Mouse (Mus musculus): ENCODE measurements around the gene Heatr9. TPM values are rescaled to one million over a fixed set of nuclear protein-coding genes. Genes with fewer than 3 reads are reported as not detected.

Heatr9 gene
- total and polyA plus RNA-seq, 2 experiments, result not detected

GRCm38 (mm10) chr11:83495571-83495970, 26.4 kb downstream of the Heatr9 start:
- TF ChIP-seq POLR2A (IDR thresholded peaks at IDR 0.05; ENCODE audit: extremely low read depth, insufficient read depth, low read length) (no peak), CTCF (IDR thresholded peaks at IDR 0.05; ENCODE audit: low read depth, low read length) (no peak)
- H3K27ac ChIP-seq (replicated peaks; ENCODE audit: insufficient read depth, low read depth, low read length), result no peak overlapping the region
- no peaks in the 10 kb centered on the region for H3K27me3 ChIP-seq (ENCODE audit: control insufficient read depth, insufficient read depth, low read length)
- H3K4me3 ChIP-seq (ENCODE audit: insufficient read depth, low read depth, low read length), result no peak overlapping the region
- no peak overlapping the region for H3K9ac ChIP-seq (ENCODE audit: low read depth, low read length)
- no peaks in the 10 kb centered on the region for H3K79me2 ChIP-seq (ENCODE audit: control insufficient read depth, insufficient read depth, low read length)
- WGBS, result 82% methylated on average over 2 of the region's 2 CpGs
- peaks cover 30% of the 10 kb centered on the region for H3K36me3 ChIP-seq (ENCODE audit: control insufficient read depth, insufficient read depth, low read length)
- no peaks in the 10 kb centered on the region for H3K4me1 ChIP-seq (ENCODE audit: control insufficient read depth, insufficient read depth, low read length)
- no peak for DNase-seq (ENCODE audit: extremely low read depth, low read depth, low spot score)

DNA sequence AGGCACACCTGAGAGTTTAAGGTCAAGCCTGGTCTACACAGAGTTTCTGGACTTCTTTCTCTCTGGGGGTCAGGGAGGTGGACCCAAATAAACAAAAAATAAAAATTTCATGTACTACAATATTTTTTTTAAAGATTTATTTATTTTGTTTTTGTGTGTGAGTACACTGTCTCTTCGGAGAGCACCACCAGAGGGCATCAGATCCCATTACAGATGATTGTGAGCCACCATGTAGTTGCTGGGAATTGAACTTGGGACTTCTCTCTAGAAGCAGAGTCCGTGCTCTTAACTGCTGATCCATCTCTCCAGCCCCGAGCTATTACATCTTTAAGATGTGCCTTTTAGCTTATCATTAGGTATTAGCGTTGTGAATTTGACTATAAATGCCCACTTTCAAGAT, 30.5 kb downstream of the Heatr9 start:
- no peak overlapping the region for H3K4me3 ChIP-seq (ENCODE audit: insufficient read depth, low read depth, low read length)
- H3K36me3 ChIP-seq (ENCODE audit: control insufficient read depth, insufficient read depth, low read length), result peaks cover 27% of the 10 kb centered on the region
- no peak overlapping the region for H3K9ac ChIP-seq (ENCODE audit: low read depth, low read length)
- WGBS, result 78% methylated on average over 4 of the region's 4 CpGs
- H3K4me1 ChIP-seq (ENCODE audit: control insufficient read depth, insufficient read depth, low read length), result no peaks in the 10 kb centered on the region
- H3K27me3 ChIP-seq (ENCODE audit: control insufficient read depth, insufficient read depth, low read length), result no peaks in the 10 kb centered on the region
- TF ChIP-seq POLR2A (IDR thresholded peaks at IDR 0.05; ENCODE audit: extremely low read depth, insufficient read depth, low read length), result no peak
- no peak for TF ChIP-seq CTCF (IDR thresholded peaks at IDR 0.05; ENCODE audit: low read depth, low read length)
- H3K79me2 ChIP-seq (ENCODE audit: control insufficient read depth, insufficient read depth, low read length), result no peaks in the 10 kb centered on the region
- H3K27ac ChIP-seq (replicated peaks; ENCODE audit: insufficient read depth, low read depth, low read length), result no peak overlapping the region
- DNase-seq (ENCODE audit: extremely low read depth, low read depth, low spot score), result no peak

DNA sequence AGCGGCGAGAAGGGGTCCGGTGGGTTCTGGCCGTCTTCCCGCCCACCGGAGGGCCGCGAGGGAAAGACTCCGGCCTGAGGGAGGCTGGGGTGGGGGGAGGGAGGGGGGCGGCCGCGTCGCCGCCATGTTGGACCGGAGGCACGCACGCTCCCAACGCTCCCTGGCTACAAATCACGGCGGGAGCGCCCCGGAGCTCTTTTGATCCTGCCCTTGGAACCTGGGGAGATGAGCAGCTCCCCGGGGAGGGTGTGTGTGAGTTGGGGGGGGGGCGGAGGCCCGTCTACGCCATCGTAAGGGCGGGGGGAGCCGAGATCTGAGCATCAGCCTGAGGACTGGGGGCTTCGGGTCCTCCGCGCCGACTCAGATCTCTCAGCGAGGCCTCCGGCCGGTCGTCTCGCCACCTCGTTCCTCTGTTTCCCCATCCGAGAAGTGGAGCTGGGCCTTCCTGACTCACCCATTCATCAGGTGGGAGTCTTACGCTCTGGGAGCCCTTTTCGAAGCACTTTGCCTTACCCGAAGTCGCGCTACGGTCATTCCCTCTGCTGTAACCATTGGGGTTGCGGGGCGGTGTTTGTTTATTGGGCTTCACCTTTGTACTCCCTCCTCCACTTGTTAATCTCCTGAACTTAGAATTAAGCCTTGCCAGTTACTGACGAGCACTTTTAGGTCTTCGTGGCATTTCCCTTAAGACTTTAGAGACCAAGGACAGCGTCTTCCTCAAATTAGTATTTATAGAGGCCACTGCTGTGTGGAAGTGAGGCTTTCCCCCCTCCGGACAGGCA, 48.5 kb downstream of the Heatr9 start:
- peaks cover 15% of the 10 kb centered on the region; the same call in 1 of the 2 replicates for H3K4me1 ChIP-seq (ENCODE audit: control insufficient read depth, insufficient read depth, low read length)
- peak overlapping the region; percentile 97 for H3K27ac ChIP-seq (replicated peaks; ENCODE audit: insufficient read depth, low read depth, low read length)

GRCm38 (mm10) chr11:83472324-83473234, 49.4 kb downstream of the Heatr9 start, which contains the start of gene Taf15:
Gene Taf15, plus strand, starts transcription at chr11:83473086.
- peak; percentile 96 for DNase-seq (ENCODE audit: extremely low read depth, low read depth, low spot score)
- Histone ChIP-seq H3K27me3 (ENCODE audit: control insufficient read depth, insufficient read depth, low read length) (no peaks in the 10 kb centered on the region), H3K79me2 (ENCODE audit: control insufficient read depth, insufficient read depth, low read length) (peaks cover 4% of the 10 kb centered on the region; the same call in 1 of the 2 replicates), H3K4me1 (ENCODE audit: control insufficient read depth, insufficient read depth, low read length) (peaks cover 15% of the 10 kb centered on the region; the same call in 1 of the 2 replicates), H3K4me3 (ENCODE audit: insufficient read depth, low read depth, low read length) (peak within 1 kb of the TSS; percentile 97), H3K27ac (replicated peaks; ENCODE audit: insufficient read depth, low read depth, low read length) (peak within 1 kb of the TSS; percentile 97), H3K9ac (ENCODE audit: low read depth, low read length) (peak within 1 kb of the TSS; percentile 86), H3K36me3 (ENCODE audit: control insufficient read depth, insufficient read depth, low read length) (peaks cover 7% of the 10 kb centered on the region; the same call in 1 of the 2 replicates)
- 1% methylated on average over 66 of the region's 66 CpGs for WGBS
- TF ChIP-seq CTCF (IDR thresholded peaks at IDR 0.05; ENCODE audit: low read depth, low read length) (peak; percentile 72), POLR2A (IDR thresholded peaks at IDR 0.05; ENCODE audit: extremely low read depth, insufficient read depth, low read length) (peak; percentile 90)

More for the DNA sequence above, 48.5 kb downstream of the Heatr9 start:
- peaks cover 7% of the 10 kb centered on the region; the same call in 1 of the 2 replicates for H3K79me2 ChIP-seq (ENCODE audit: control insufficient read depth, insufficient read depth, low read length)
- WGBS, result under 1% methylated on average over 52 of the region's 52 CpGs
- H3K27me3 ChIP-seq (ENCODE audit: control insufficient read depth, insufficient read depth, low read length), result no peaks in the 10 kb centered on the region
- H3K4me3 ChIP-seq (ENCODE audit: insufficient read depth, low read depth, low read length), result peak overlapping the region; percentile 97
- TF ChIP-seq POLR2A (IDR thresholded peaks at IDR 0.05; ENCODE audit: extremely low read depth, insufficient read depth, low read length) (no peak), CTCF (IDR thresholded peaks at IDR 0.05; ENCODE audit: low read depth, low read length) (no peak)
- peaks cover 12% of the 10 kb centered on the region for H3K36me3 ChIP-seq (ENCODE audit: control insufficient read depth, insufficient read depth, low read length)
- peak; percentile 90 for DNase-seq (ENCODE audit: extremely low read depth, low read depth, low spot score)
- peak overlapping the region; percentile 86 for H3K9ac ChIP-seq (ENCODE audit: low read depth, low read length)

DNA sequence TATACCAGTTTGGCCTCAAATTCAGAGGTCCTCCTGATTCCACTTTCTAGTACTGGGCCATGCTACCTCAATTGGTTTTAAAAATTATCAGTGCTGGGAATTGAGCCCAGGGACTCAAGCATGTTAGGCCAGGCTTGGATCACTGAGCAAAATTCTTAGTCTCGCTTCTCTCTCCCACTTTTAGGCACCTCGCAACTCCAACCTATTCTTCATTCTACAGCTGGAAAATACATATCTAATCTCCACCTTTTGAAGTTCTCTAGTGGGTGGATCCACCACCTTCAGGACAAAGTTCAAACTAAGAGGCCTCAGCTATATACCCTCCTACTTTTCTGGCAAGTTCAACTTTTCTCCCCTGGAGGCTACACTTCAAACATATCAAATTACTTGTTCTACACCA, 50.2 kb downstream of the Heatr9 start:
- 92% methylated on average over 2 of the region's 2 CpGs for WGBS
- no peak for TF ChIP-seq POLR2A (IDR thresholded peaks at IDR 0.05; ENCODE audit: extremely low read depth, insufficient read depth, low read length)
- TF ChIP-seq CTCF (IDR thresholded peaks at IDR 0.05; ENCODE audit: low read depth, low read length), result no peak

More for the DNA sequence above, 50.2 kb downstream of the Heatr9 start:
- peaks cover 15% of the 10 kb centered on the region; the same call in 1 of the 2 replicates for H3K4me1 ChIP-seq (ENCODE audit: control insufficient read depth, insufficient read depth, low read length)
- H3K36me3 ChIP-seq (ENCODE audit: control insufficient read depth, insufficient read depth, low read length), result peaks cover 4% of the 10 kb centered on the region; the same call in 1 of the 2 replicates
- H3K27me3 ChIP-seq (ENCODE audit: control insufficient read depth, insufficient read depth, low read length), result no peaks in the 10 kb centered on the region
- no peak overlapping the region for H3K4me3 ChIP-seq (ENCODE audit: insufficient read depth, low read depth, low read length)
- H3K27ac ChIP-seq (replicated peaks; ENCODE audit: insufficient read depth, low read depth, low read length), result peak overlapping the region; percentile 89
- DNase-seq (ENCODE audit: extremely low read depth, low read depth, low spot score), result peak; percentile 39
- H3K9ac ChIP-seq (ENCODE audit: low read depth, low read length), result peak overlapping the region; percentile 36
- peaks cover 4% of the 10 kb centered on the region; the same call in 1 of the 2 replicates for H3K79me2 ChIP-seq (ENCODE audit: control insufficient read depth, insufficient read depth, low read length)

All from liver, adult 2 months (tissue).